Mouse (Mus musculus) forebrain, embryonic 12.5 days (tissue): Measurements from ENCODE around the gene Gm20388. TPM values are rescaled to one million over a fixed set of nuclear protein-coding genes. Genes with fewer than 3 reads are reported as not detected.
"Not testable (repeated sequence)": the region's sequence is repeated elsewhere in the genome, so short reads cannot be mapped to it uniquely, and the experiment has no call there.

Experiments
- ATAC-seq: fragments of 200-750 bp; cut with Nextera tagmentation; 2 replicates; pipeline ENCODE4 v1.8.0; 2017; ENCODE audit warnings: moderate TSS enrichment; ENCODE audit not compliant: low FRiP score
- H3K27ac ChIP-seq: fragments of 300-500 bp; sonication (generic); 2 replicates; pipeline ENCODE4 v1.5.1; 2016; ENCODE audit warnings: mild to moderate bottlenecking
- H3K27me3 ChIP-seq: fragments of 300-500 bp; sonication (generic); 2 replicates; pipeline ENCODE4 v1.6.1; 2016; ENCODE audit warnings: mild to moderate bottlenecking
- H3K36me3 ChIP-seq: fragments of 300-500 bp; sonication (generic); replicated peaks from 2 replicates; pipeline ENCODE4 v1.6.1; 2016; ENCODE audit warnings: mild to moderate bottlenecking
- H3K4me1 ChIP-seq: fragments of 300-500 bp; sonication (generic); 2 replicates; pipeline ENCODE4 v1.6.1; 2016
- H3K4me2 ChIP-seq: fragments of 300-500 bp; sonication (generic); 2 replicates; pipeline ENCODE4 v1.6.1; 2016; ENCODE audit warnings: mild to moderate bottlenecking, moderate library complexity
- H3K4me3 ChIP-seq: fragments of 300-500 bp; sonication (generic); replicated peaks from 2 replicates; pipeline ENCODE4 v1.5.1; 2016; ENCODE audit warnings: mild to moderate bottlenecking
- H3K9ac ChIP-seq: fragments of 300-500 bp; sonication (generic); 2 replicates; pipeline ENCODE4 v1.6.1; 2016; ENCODE audit warnings: mild to moderate bottlenecking
- H3K9me3 ChIP-seq: fragments of 300-500 bp; sonication (generic); 2 replicates; pipeline ENCODE4 v1.6.1; 2016
- WGBS: fragments of 180-500 bp; shearing (Covaris S2); methylation state at CpG from one replicate; pipeline ENCODE4 v1.1.7; 2016; 5-methylcytosine and 5-hydroxymethylcytosine counted together
- polyA plus RNA-seq: library from polyadenylated mRNA; unstranded; fragments of >200 nt; fragmentation: Nextera tagmentation; extraction: Ambion mirVana; gene quantifications from 2 replicates; pipeline ENCODE4 v1.2.1, GENCODE M21; 2016

Gene Gm20388
- polyA plus RNA-seq, 1 experiment from 2014 or later: not detected

- Histone ChIP-seq H3K9ac (no peak overlapping the region), H3K36me3 (no peaks in the 10 kb centered on the region; the same call in 1 of the 2 replicates), H3K9me3 (no peaks in the 10 kb centered on the region), H3K27me3 (no peaks in the 10 kb centered on the region; the same call in 1 of the 2 replicates), H3K4me2 (no peak overlapping the region), H3K4me3 (no peak overlapping the region), H3K27ac (no peak overlapping the region), H3K4me1 (peaks cover 10% of the 10 kb centered on the region)
- ATAC-seq: no peak
- 82% methylated on average over 6 of the region's 6 CpGs for WGBS
Observed at GRCm38 (mm10) chr8:122618660-122619378, 2708.2 kb downstream of the Gm20388 start.

- Histone ChIP-seq H3K9me3 (no peaks in the 10 kb centered on the region), H3K9ac (no peak overlapping the region), H3K4me1 (peaks cover 10% of the 10 kb centered on the region), H3K36me3 (no peaks in the 10 kb centered on the region; the same call in 1 of the 2 replicates), H3K27me3 (no peaks in the 10 kb centered on the region; the same call in 1 of the 2 replicates), H3K4me3 (no peak overlapping the region), H3K4me2 (no peak overlapping the region), H3K27ac (no peak overlapping the region)
- 35% methylated on average over 5 of the region's 5 CpGs for WGBS
- ATAC-seq: no peak
Observed at GRCm38 (mm10) chr8:122620446-122620845, 2709.8 kb downstream of the Gm20388 start.

GRCm38 (mm10) chr8:122622727-122623126 lies 2712.1 kb downstream of the Gm20388 start, which contains the start of gene Pabpn1l:
Gene Pabpn1l (minus strand): TSS chr8:122622739.
- Histone ChIP-seq H3K27ac (no peak within 1 kb of the TSS), H3K4me1 (peaks cover 10% of the 10 kb centered on the region), H3K27me3 (peaks cover 6% of the 10 kb centered on the region), H3K9ac (no peak within 1 kb of the TSS), H3K4me3 (no peak within 1 kb of the TSS), H3K4me2 (no peak within 1 kb of the TSS), H3K9me3 (no peaks in the 10 kb centered on the region), H3K36me3 (no peaks in the 10 kb centered on the region)
- WGBS: 66% methylated on average over 6 of the region's 6 CpGs
- ATAC-seq: no peak

- WGBS: 88% methylated on average over 17 of the region's 17 CpGs
- ATAC-seq: no peak
- no peak overlapping the region for H3K4me2 ChIP-seq
- H3K9me3 ChIP-seq: no peaks in the 10 kb centered on the region
- H3K36me3 ChIP-seq: peaks cover 7% of the 10 kb centered on the region; the same call in 1 of the 2 replicates
- no peak overlapping the region for H3K9ac ChIP-seq
- no peak overlapping the region for H3K4me3 ChIP-seq
- no peak overlapping the region for H3K27ac ChIP-seq
- H3K4me1 ChIP-seq: peaks cover 4% of the 10 kb centered on the region; the same call in 1 of the 2 replicates
- peaks cover 12% of the 10 kb centered on the region for H3K27me3 ChIP-seq
Observed at GRCm38 (mm10) chr8:122623844-122624642, 2713.4 kb downstream of the Gm20388 start.

GRCm38 (mm10) chr8:122624653-122625052 lies 2714.0 kb downstream of the Gm20388 start:
- Histone ChIP-seq H3K4me3 (no peak overlapping the region), H3K9ac (no peak overlapping the region), H3K27ac (no peak overlapping the region), H3K4me1 (peaks cover 4% of the 10 kb centered on the region), H3K9me3 (no peaks in the 10 kb centered on the region), H3K36me3 (peaks cover 7% of the 10 kb centered on the region; the same call in 1 of the 2 replicates), H3K4me2 (no peak overlapping the region), H3K27me3 (peaks cover 12% of the 10 kb centered on the region)
- 74% methylated on average over 5 of the region's 5 CpGs for WGBS
- no peak for ATAC-seq

GRCm38 (mm10) chr8:122625811-122626210 lies 2715.2 kb downstream of the Gm20388 start:
- ATAC-seq: no peak
- Histone ChIP-seq H3K4me2 (no peak overlapping the region), H3K27ac (no peak overlapping the region), H3K36me3 (peaks cover 7% of the 10 kb centered on the region; the same call in 1 of the 2 replicates), H3K9ac (no peak overlapping the region), H3K9me3 (no peaks in the 10 kb centered on the region), H3K27me3 (peaks cover 19% of the 10 kb centered on the region), H3K4me3 (no peak overlapping the region), H3K4me1 (peaks cover 3% of the 10 kb centered on the region; the same call in 1 of the 2 replicates)
- 85% methylated on average over 9 of the region's 9 CpGs for WGBS

GRCm38 (mm10) chr8:122626896-122627295 lies 2716.3 kb downstream of the Gm20388 start:
- peaks cover 20% of the 10 kb centered on the region for H3K27me3 ChIP-seq
- H3K4me1 ChIP-seq: peaks cover 3% of the 10 kb centered on the region; the same call in 1 of the 2 replicates
- no peak overlapping the region for H3K4me2 ChIP-seq
- WGBS: 84% methylated on average over 2 of the region's 2 CpGs
- H3K9me3 ChIP-seq: no peaks in the 10 kb centered on the region
- no peak for ATAC-seq
- H3K27ac ChIP-seq: no peak overlapping the region
- no peak overlapping the region for H3K9ac ChIP-seq
- H3K36me3 ChIP-seq: peaks cover 7% of the 10 kb centered on the region; the same call in 1 of the 2 replicates
- H3K4me3 ChIP-seq: no peak overlapping the region

- Histone ChIP-seq H3K4me3 (no peak overlapping the region), H3K4me1 (peaks cover 3% of the 10 kb centered on the region; the same call in 1 of the 2 replicates), H3K9me3 (no peaks in the 10 kb centered on the region), H3K27me3 (peaks cover 25% of the 10 kb centered on the region), H3K27ac (no peak overlapping the region), H3K9ac (no peak overlapping the region), H3K36me3 (peaks cover 23% of the 10 kb centered on the region), H3K4me2 (no peak overlapping the region)
- 17% methylated on average over 10 of the region's 10 CpGs for WGBS
- no peak for ATAC-seq
Observed at GRCm38 (mm10) chr8:122629388-122629787, 2718.7 kb downstream of the Gm20388 start.

- Histone ChIP-seq H3K9ac (no peak overlapping the region), H3K27me3 (peaks cover 25% of the 10 kb centered on the region), H3K36me3 (peaks cover 33% of the 10 kb centered on the region), H3K4me1 (peaks cover 3% of the 10 kb centered on the region; the same call in 1 of the 2 replicates), H3K4me3 (no peak overlapping the region), H3K9me3 (no peaks in the 10 kb centered on the region), H3K4me2 (0 out of 2 replicates have a peak overlapping the region, but pooled peaks have one; percentile 6), H3K27ac (no peak overlapping the region)
- no peak for ATAC-seq
- WGBS: 63% methylated on average over 22 of the region's 22 CpGs
Observed at GRCm38 (mm10) chr8:122630696-122631095, 2720.1 kb downstream of the Gm20388 start.

GRCm38 (mm10) chr8:122632134-122632533 lies 2721.5 kb downstream of the Gm20388 start:
- not testable (repeated sequence) for H3K27ac ChIP-seq, ATAC-seq, H3K9me3 ChIP-seq, H3K4me2 ChIP-seq, H3K4me3 ChIP-seq, H3K9ac ChIP-seq, H3K4me1 ChIP-seq
- WGBS: 69% methylated on average over 3 of the region's 3 CpGs
- Histone ChIP-seq H3K36me3 (peaks cover 33% of the 10 kb centered on the region), H3K27me3 (peaks cover 22% of the 10 kb centered on the region)

- 94% methylated on average over 14 of the region's 14 CpGs for WGBS
- Histone ChIP-seq H3K4me1 (peaks cover 3% of the 10 kb centered on the region; the same call in 1 of the 2 replicates), H3K36me3 (peaks cover 33% of the 10 kb centered on the region), H3K4me3 (no peak overlapping the region), H3K9ac (no peak overlapping the region), H3K9me3 (no peaks in the 10 kb centered on the region), H3K27ac (no peak overlapping the region), H3K4me2 (no peak overlapping the region), H3K27me3 (peaks cover 18% of the 10 kb centered on the region)
- ATAC-seq: no peak
Observed at GRCm38 (mm10) chr8:122633205-122633604, 2722.6 kb downstream of the Gm20388 start.
